Mouse (Mus musculus) megakaryocyte progenitor cell, adult 5-6 weeks (primary cell): ENCODE measurements at regions not wholly inside any gene's neighbourhood (a gene's known extent, or its start where the extent isn't known, plus 50 kb on each side); places are given as distances from the start of the nearest gene placed in this dataset.
A peak's percentile ranks its signal among the peaks of the same experiment; 100 is the strongest.

Experiments used
- ATAC-seq: replicated peaks from 2 replicates; pipeline ENCODE4 v1.8.0; 2016; ENCODE audit warnings: mild to moderate bottlenecking, moderate TSS enrichment, inconsistent platforms; ENCODE audit not compliant: poor library complexity

- ATAC-seq, result no peak
Observed at GRCm38 (mm10) chr9:120628794-120629560, 57.7 kb downstream of the Rpl14 start.

GRCm38 (mm10) chr9:120629609-120630008 lies 58.4 kb downstream of the Rpl14 start:
- no peak for ATAC-seq

- ATAC-seq, result no peak
Observed at GRCm38 (mm10) chr9:120632821-120633220, 61.6 kb downstream of the Rpl14 start.

- no peak for ATAC-seq
Observed at GRCm38 (mm10) chr9:120642656-120643055, 71.4 kb downstream of the Rpl14 start.

GRCm38 (mm10) chr9:120643371-120643770 lies 72.1 kb downstream of the Rpl14 start:
- no peak for ATAC-seq

GRCm38 (mm10) chr9:120645776-120646175 lies 74.5 kb downstream of the Rpl14 start:
- no peak for ATAC-seq

GRCm38 (mm10) chr9:120646806-120647667 lies 75.8 kb downstream of the Rpl14 start:
- no peak for ATAC-seq

GRCm38 (mm10) chr9:120647668-120647955 lies 76.4 kb downstream of the Rpl14 start:
- ATAC-seq, result no peak

- ATAC-seq, result no peak
Observed at GRCm38 (mm10) chr9:120652733-120653132, 81.5 kb downstream of the Rpl14 start.

GRCm38 (mm10) chr9:120653170-120653569 lies 81.9 kb downstream of the Rpl14 start:
- ATAC-seq, result no peak

GRCm38 (mm10) chr9:120654736-120655135 lies 83.5 kb downstream of the Rpl14 start:
- ATAC-seq, result no peak

GRCm38 (mm10) chr9:120656976-120657375 lies 85.7 kb downstream of the Rpl14 start:
- ATAC-seq, result peak; percentile 57; the same call in 1 of the 2 replicates

- ATAC-seq, result no peak
Observed at GRCm38 (mm10) chr9:120657786-120658185, 86.5 kb downstream of the Rpl14 start.

- no peak for ATAC-seq
Observed at GRCm38 (mm10) chr9:120658576-120658975, 87.3 kb downstream of the Rpl14 start.

GRCm38 (mm10) chr9:120661226-120661625 lies 90.0 kb downstream of the Rpl14 start:
- ATAC-seq, result no peak

GRCm38 (mm10) chr9:120661641-120662227 lies 90.5 kb downstream of the Rpl14 start:
- no peak for ATAC-seq

GRCm38 (mm10) chr9:120663181-120663580 lies 91.9 kb downstream of the Rpl14 start:
- ATAC-seq, result no peak

GRCm38 (mm10) chr9:120664086-120664485 lies 92.8 kb downstream of the Rpl14 start:
- no peak for ATAC-seq

- ATAC-seq, result no peak
Observed at GRCm38 (mm10) chr9:120672452-120672851, 101.2 kb downstream of the Rpl14 start.

- ATAC-seq, result peak; percentile 46
Observed at GRCm38 (mm10) chr9:120674855-120675254, 103.6 kb downstream of the Rpl14 start.

- peak; percentile 29; the same call in 1 of the 2 replicates for ATAC-seq
Observed at GRCm38 (mm10) chr9:120675371-120676150, 104.3 kb downstream of the Rpl14 start.
